ENCODE assay signal across 10 mouse cellular contexts in the genomic region with DNA sequence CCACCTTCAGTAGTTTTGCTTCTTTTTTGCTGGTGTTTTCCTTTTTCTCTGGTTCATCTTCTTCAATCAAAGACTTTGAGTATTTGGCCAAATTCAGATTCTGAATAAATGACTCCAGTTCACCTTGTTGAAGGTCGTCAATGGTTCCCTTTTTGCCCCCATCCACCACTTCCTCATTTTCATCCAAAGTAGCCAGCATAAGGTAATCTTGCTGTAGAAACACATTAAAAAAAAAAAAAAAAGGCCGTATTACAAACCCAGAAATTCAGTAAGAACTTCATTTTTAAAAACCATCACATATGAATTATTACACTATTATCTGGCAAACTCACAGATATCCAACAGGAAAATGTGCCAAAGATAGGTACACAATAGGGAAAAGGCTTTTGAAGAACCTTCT. TPM values are rescaled to one million over a fixed set of nuclear protein-coding genes. Genes with fewer than 3 reads are reported as not detected.
DNase-seq lines count a peak whose midpoint lies in the region; ATAC-seq and TF ChIP-seq lines count a peak whose summit lies in the region.
"Had no signal": no experiment of that assay in that cellular context is flagged by ENCODE, and none has a peak within 500 bp of the region (broad histone marks: within the 10 kb centered on the region; RNA-seq: fewer than 3 reads in every experiment).

No protein-coding gene starts in this region.

- peaks cover 15% of the 10 kb centered on the region; the same call in 1 of the 2 replicates for H3K36me3 ChIP-seq in lung, postnatal 0 days (ENCODE audit: insufficient read depth, low read length)
- H3K36me3 ChIP-seq in forebrain, embryonic 10.5 days (replicated peaks): peaks cover 52% of the 10 kb centered on the region
- H3K36me3 ChIP-seq in limb, embryonic 14.5 days (ENCODE audit: control insufficient read depth, insufficient read depth, low read length): peaks cover 42% of the 10 kb centered on the region
- H3K36me3 ChIP-seq in stomach, embryonic 14.5 days (ENCODE audit: control insufficient read depth, insufficient read depth, low read length): peaks cover 39% of the 10 kb centered on the region

- TF ChIP-seq EP300 in lung, postnatal 0 days (IDR thresholded peaks at IDR 0.05): no peak

- whole genome bisulfite sequencing in lung, postnatal 0 days: 83% methylated on average over 2 of the region's 2 CpGs
- 82% methylated on average over 2 of the region's 2 CpGs for whole genome bisulfite sequencing in forebrain, embryonic 10.5 days
- WGBS in limb, embryonic 14.5 days: 77% methylated on average over 2 of the region's 2 CpGs
- WGBS in stomach, embryonic 14.5 days: 77% methylated on average over 2 of the region's 2 CpGs

- H3K9me3 ChIP-seq in lung, postnatal 0 days (ENCODE audit: low read length): no peaks in the 10 kb centered on the region
- no peaks in the 10 kb centered on the region for H3K9me3 ChIP-seq in forebrain, embryonic 10.5 days
- H3K9me3 ChIP-seq in limb, embryonic 14.5 days (ENCODE audit: control insufficient read depth, low read length): no peaks in the 10 kb centered on the region
- H3K9me3 ChIP-seq in stomach, embryonic 14.5 days (ENCODE audit: control insufficient read depth, low read depth, low read length): no peaks in the 10 kb centered on the region

- H3K4me1 ChIP-seq in lung, postnatal 0 days (ENCODE audit: insufficient read depth, low read depth, low read length): no peaks in the 10 kb centered on the region; the same call in none of the 2 replicates
- peaks cover 19% of the 10 kb centered on the region for H3K4me1 ChIP-seq in forebrain, embryonic 10.5 days
- peaks cover 5% of the 10 kb centered on the region for H3K4me1 ChIP-seq in limb, embryonic 14.5 days (ENCODE audit: control insufficient read depth, insufficient read depth, low read length)
- peaks cover 5% of the 10 kb centered on the region; the same call in 1 of the 2 replicates for H3K4me1 ChIP-seq in stomach, embryonic 14.5 days (ENCODE audit: control insufficient read depth, insufficient read depth, low read length)

- TF ChIP-seq CTCF in lung, postnatal 0 days (IDR thresholded peaks at IDR 0.05): no peak

- H3K4me2 ChIP-seq in lung, postnatal 0 days (replicated peaks; ENCODE audit: low read depth, low read length): peak overlapping the region; percentile 85
- peak overlapping the region; percentile 60 for H3K4me2 ChIP-seq in limb, embryonic 14.5 days (replicated peaks; ENCODE audit: low read depth, low read length, severe bottlenecking)
- peak overlapping the region; percentile 66 for H3K4me2 ChIP-seq in stomach, embryonic 14.5 days (replicated peaks; ENCODE audit: low read depth, low read length)

- H3K4me3 ChIP-seq in lung, postnatal 0 days (ENCODE audit: low read depth, low read length): peak overlapping the region; percentile 75
- H3K4me3 ChIP-seq in forebrain, embryonic 10.5 days: peak overlapping the region; percentile 90
- H3K4me3 ChIP-seq in limb, embryonic 14.5 days (replicated peaks; ENCODE audit: low read length): peak overlapping the region; percentile 79
- peak overlapping the region; percentile 93 for H3K4me3 ChIP-seq in stomach, embryonic 14.5 days (ENCODE audit: low read depth, low read length)

- DNase-seq in lung, postnatal 0 days (ENCODE audit: low spot score): no peak
- no peak for DNase-seq in lung, adult 18-20 months
- DNase-seq in forebrain, embryonic 10.5 days (ENCODE audit: extremely low spot score, low spot score): no peak
- DNase-seq in limb, embryonic 14.5 days (ENCODE audit: low spot score): no peak
- no peak for DNase-seq in right cerebral cortex, postnatal 14 days
- no peak for DNase-seq in adrenal gland, postnatal 25 days
- DNase-seq: kidney, postnatal 36 days; right cerebral cortex, adult 18-20 months had no signal

- H3K27me3 ChIP-seq in lung, postnatal 0 days (replicated peaks; ENCODE audit: insufficient read depth, low read length): no peaks in the 10 kb centered on the region
- H3K27me3 ChIP-seq in forebrain, embryonic 10.5 days (ENCODE audit: poor library complexity, severe bottlenecking): no peaks in the 10 kb centered on the region
- H3K27me3 ChIP-seq in limb, embryonic 14.5 days (ENCODE audit: control insufficient read depth, insufficient read depth, low read length): no peaks in the 10 kb centered on the region
- no peaks in the 10 kb centered on the region for H3K27me3 ChIP-seq in stomach, embryonic 14.5 days (ENCODE audit: control insufficient read depth, insufficient read depth, low read length)

- TF ChIP-seq POLR2A in limb, embryonic 14.5 days (IDR thresholded peaks at IDR 0.05; ENCODE audit: borderline replicate concordance, extremely low read depth, insufficient read depth, insufficient read length): no peak

- H3K9ac ChIP-seq in lung, postnatal 0 days (replicated peaks; ENCODE audit: low read depth): peak overlapping the region; percentile 71; the same call in 1 of the 2 replicates
- no peak overlapping the region; the same call in 1 of the 2 replicates for H3K9ac ChIP-seq in limb, embryonic 14.5 days (ENCODE audit: low read depth, low read length, severe bottlenecking)
- H3K9ac ChIP-seq in stomach, embryonic 14.5 days (replicated peaks; ENCODE audit: low read depth, low read length): peak overlapping the region; percentile 74; the same call in 1 of the 2 replicates

- no peak for ATAC-seq in lung, postnatal 0 days
- ATAC-seq in limb, embryonic 14.5 days (ENCODE audit: low FRiP score, low read depth): no peak
- ATAC-seq in stomach, embryonic 14.5 days (ENCODE audit: insufficient number of reproducible peaks, insufficient read depth, low FRiP score, low read depth): no peak
- no peak for ATAC-seq in granulocyte monocyte progenitor cell, adult 5-6 weeks (replicated peaks; ENCODE audit: poor library complexity, severe bottlenecking)

- no peak overlapping the region for H3K27ac ChIP-seq in lung, postnatal 0 days (ENCODE audit: low read length)
- no peak overlapping the region for H3K27ac ChIP-seq in forebrain, embryonic 10.5 days
- no peak overlapping the region for H3K27ac ChIP-seq in limb, embryonic 14.5 days (replicated peaks; ENCODE audit: low read depth, low read length)
- H3K27ac ChIP-seq in stomach, embryonic 14.5 days (ENCODE audit: low read length): no peak overlapping the region

RNA-seq across cellular contexts. Expression of a gene that starts 1.0 kb away (rescaled TPM):
- polyA plus RNA-seq in lung, postnatal 0 days (2015; fragmentation: Nextera tagmentation; extraction: Ambion mirVana): 43.4 and 47.6 TPM in 2 replicates
- polyA plus RNA-seq in forebrain, embryonic 10.5 days (2016; fragmentation: Nextera tagmentation; extraction: Ambion mirVana): 60.4 and 61.9 TPM in 2 replicates
- polyA plus RNA-seq in limb, embryonic 14.5 days (2012; rRNA removed): 18.6 and 24.3 TPM in 2 replicates
- polyA plus RNA-seq in limb, embryonic 14.5 days (2014; fragmentation: Nextera tagmentation; extraction: Ambion mirVana): 56.5 and 59.5 TPM in 2 replicates
- polyA plus RNA-seq in stomach, embryonic 14.5 days (2014; fragmentation: Nextera tagmentation; extraction: Ambion mirVana): 61.0 and 72.0 TPM in 2 replicates
- total RNA-seq in adrenal gland, postnatal 25 days (2021): 48.2 and 50.5 TPM in 2 replicates
- total RNA-seq in granulocyte monocyte progenitor cell, adult 5-6 weeks (2014; fragmentation: Nextera tagmentation): 61.6 and 62.4 TPM in 2 replicates
- 124 and 206 TPM in 2 replicates for total RNA-seq in granulocyte monocyte progenitor cell, adult 5-6 weeks (2017)

RNA-seq across cellular contexts. Expression of a gene that starts 1.1 kb away (rescaled TPM):
- polyA plus RNA-seq in lung, postnatal 0 days (2015; fragmentation: Nextera tagmentation; extraction: Ambion mirVana): 37.7 and 42.9 TPM in 2 replicates
- 46.0 and 49.4 TPM in 2 replicates for polyA plus RNA-seq in forebrain, embryonic 10.5 days (2016; fragmentation: Nextera tagmentation; extraction: Ambion mirVana)
- polyA plus RNA-seq in limb, embryonic 14.5 days (2012; rRNA removed): 18.3 and 27.8 TPM in 2 replicates
- polyA plus RNA-seq in limb, embryonic 14.5 days (2014; fragmentation: Nextera tagmentation; extraction: Ambion mirVana): 49.7 and 53.2 TPM in 2 replicates
- 62.0 and 63.8 TPM in 2 replicates for polyA plus RNA-seq in stomach, embryonic 14.5 days (2014; fragmentation: Nextera tagmentation; extraction: Ambion mirVana)
- 36.8 and 42.3 TPM in 2 replicates for total RNA-seq in adrenal gland, postnatal 25 days (2021)
- total RNA-seq in granulocyte monocyte progenitor cell, adult 5-6 weeks (2014; fragmentation: Nextera tagmentation): 47.9 and 49.7 TPM in 2 replicates
- 25.9 and 34.5 TPM in 2 replicates for total RNA-seq in granulocyte monocyte progenitor cell, adult 5-6 weeks (2017)

RNA-seq across cellular contexts. Expression of a gene that starts 19.6 kb away (rescaled TPM):
- polyA plus RNA-seq in lung, postnatal 0 days (2015; fragmentation: Nextera tagmentation; extraction: Ambion mirVana): 67.5 and 68.1 TPM in 2 replicates
- 106 and 109 TPM in 2 replicates for polyA plus RNA-seq in forebrain, embryonic 10.5 days (2016; fragmentation: Nextera tagmentation; extraction: Ambion mirVana)
- polyA plus RNA-seq in limb, embryonic 14.5 days (2012; rRNA removed): 22.0 and 34.3 TPM in 2 replicates
- polyA plus RNA-seq in limb, embryonic 14.5 days (2014; fragmentation: Nextera tagmentation; extraction: Ambion mirVana): 100 and 104 TPM in 2 replicates
- 113 and 122 TPM in 2 replicates for polyA plus RNA-seq in stomach, embryonic 14.5 days (2014; fragmentation: Nextera tagmentation; extraction: Ambion mirVana)
- total RNA-seq in adrenal gland, postnatal 25 days (2021): 28.9 and 43.5 TPM in 2 replicates
- total RNA-seq in granulocyte monocyte progenitor cell, adult 5-6 weeks (2014; fragmentation: Nextera tagmentation): 31.0 and 34.8 TPM in 2 replicates
- total RNA-seq in granulocyte monocyte progenitor cell, adult 5-6 weeks (2017): 53.7 and 66.1 TPM in 2 replicates

RNA-seq across cellular contexts. Expression of a gene that starts 29.1 kb away (rescaled TPM):
- polyA plus RNA-seq in lung, postnatal 0 days (2015; fragmentation: Nextera tagmentation; extraction: Ambion mirVana): 0.10 TPM in 1 of 2 replicates, not detected in the other
- 0.20 TPM in 1 of 2 replicates, not detected in the other for polyA plus RNA-seq in forebrain, embryonic 10.5 days (2016; fragmentation: Nextera tagmentation; extraction: Ambion mirVana)
- polyA plus RNA-seq in limb, embryonic 14.5 days (2012; rRNA removed): 0.11 TPM in 1 of 2 replicates, not detected in the other
- polyA plus RNA-seq in limb, embryonic 14.5 days (2014; fragmentation: Nextera tagmentation; extraction: Ambion mirVana): 0.11 and 0.15 TPM in 2 replicates
- polyA plus RNA-seq in stomach, embryonic 14.5 days (2014; fragmentation: Nextera tagmentation; extraction: Ambion mirVana): 0.24 TPM in 1 of 2 replicates, not detected in the other
- 0.43 TPM in 1 of 2 replicates, not detected in the other for total RNA-seq in adrenal gland, postnatal 25 days (2021)
- not detected in 2 replicates for total RNA-seq in granulocyte monocyte progenitor cell, adult 5-6 weeks (2014; fragmentation: Nextera tagmentation)
- total RNA-seq in granulocyte monocyte progenitor cell, adult 5-6 weeks (2017): not detected in 2 replicates

RNA-seq across cellular contexts. Expression of a gene that starts 53.5 kb away (rescaled TPM):
- polyA plus RNA-seq in lung, postnatal 0 days (2015; fragmentation: Nextera tagmentation; extraction: Ambion mirVana): 11.1 and 11.4 TPM in 2 replicates
- polyA plus RNA-seq in forebrain, embryonic 10.5 days (2016; fragmentation: Nextera tagmentation; extraction: Ambion mirVana): 7.4 and 8.6 TPM in 2 replicates
- polyA plus RNA-seq in limb, embryonic 14.5 days (2012; rRNA removed): 4.9 and 7.4 TPM in 2 replicates
- 8.7 and 9.0 TPM in 2 replicates for polyA plus RNA-seq in limb, embryonic 14.5 days (2014; fragmentation: Nextera tagmentation; extraction: Ambion mirVana)
- 12.8 and 18.9 TPM in 2 replicates for polyA plus RNA-seq in stomach, embryonic 14.5 days (2014; fragmentation: Nextera tagmentation; extraction: Ambion mirVana)
- 20.6 and 32.9 TPM in 2 replicates for total RNA-seq in adrenal gland, postnatal 25 days (2021)
- total RNA-seq in granulocyte monocyte progenitor cell, adult 5-6 weeks (2014; fragmentation: Nextera tagmentation): 22.9 and 31.6 TPM in 2 replicates
- total RNA-seq in granulocyte monocyte progenitor cell, adult 5-6 weeks (2017): 33.2 and 44.3 TPM in 2 replicates
